Mouse (Mus musculus): ENCODE measurements at regions not wholly inside any gene's neighbourhood (a gene's known extent, or its start where the extent isn't known, plus 50 kb on each side); places are given as distances from the start of the nearest gene placed in this dataset.

- no peak for DNase-seq (ENCODE audit: low spot score in 2 of 2)
These were observed 344.2 kb downstream of the Mdfic start for GRCm38 (mm10) chr6:16064691-16065090.

GRCm38 (mm10) chr6:16065121-16065520 is 344.7 kb downstream of the Mdfic start:
- no peak for DNase-seq (ENCODE audit: low spot score in 2 of 2)

GRCm38 (mm10) chr6:16076266-16076665 is 355.8 kb downstream of the Mdfic start:
- DNase-seq (ENCODE audit: low spot score in 2 of 2), result no peak

DNA sequence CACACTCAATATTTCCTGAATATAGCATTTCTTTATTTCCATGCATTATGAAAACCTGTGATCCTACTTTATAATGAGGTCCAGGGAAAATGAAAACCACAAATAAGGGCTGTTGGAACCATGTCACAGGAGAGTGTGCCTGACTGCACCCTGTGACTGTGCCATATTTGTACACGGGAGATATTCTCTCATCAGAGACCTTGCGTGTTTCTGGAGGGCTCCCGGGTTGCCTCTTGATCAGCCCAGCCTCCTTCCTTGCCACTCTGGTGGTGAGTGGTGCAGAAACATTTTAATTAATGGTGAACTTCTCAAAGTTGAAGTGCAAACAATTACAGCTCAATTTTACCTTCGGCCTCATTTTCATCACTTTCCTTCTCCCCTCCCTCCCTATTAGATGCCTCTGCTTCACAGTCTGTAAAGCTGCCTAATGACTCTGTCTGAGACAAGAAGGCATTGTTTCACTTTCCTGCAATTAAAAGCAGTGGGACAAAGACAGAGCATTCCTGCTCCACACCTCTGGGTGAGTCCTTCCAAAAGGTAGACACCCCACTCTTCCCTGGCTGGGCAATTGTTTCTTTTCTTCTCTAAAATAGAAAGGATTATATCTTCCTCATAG is 356.8 kb downstream of the Mdfic start:
- DNase-seq (ENCODE audit: low spot score in 2 of 2), result no peak

DNA sequence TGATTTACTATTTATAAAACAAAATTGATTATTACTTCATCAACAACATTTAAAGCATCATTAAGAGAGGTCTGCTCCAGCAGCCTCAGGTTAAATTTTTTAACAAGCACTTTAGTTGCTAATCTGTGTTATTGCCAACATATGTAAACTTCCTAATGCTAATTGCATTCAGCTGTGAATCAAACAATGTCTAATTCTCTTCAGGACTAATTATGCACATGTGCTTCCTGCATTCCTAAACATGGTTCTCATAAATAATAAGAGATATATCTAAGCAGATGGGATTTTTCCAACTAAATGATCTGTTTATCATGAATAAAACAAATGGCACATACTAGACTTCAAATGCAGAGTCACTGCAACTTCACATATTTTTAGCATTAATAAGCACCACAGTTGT is 357.5 kb downstream of the Mdfic start:
- DNase-seq (ENCODE audit: low spot score in 2 of 2), result no peak

GRCm38 (mm10) chr6:16086952-16087537 is 366.6 kb downstream of the Mdfic start:
- no peak for DNase-seq (ENCODE audit: low spot score in 2 of 2)

DNA sequence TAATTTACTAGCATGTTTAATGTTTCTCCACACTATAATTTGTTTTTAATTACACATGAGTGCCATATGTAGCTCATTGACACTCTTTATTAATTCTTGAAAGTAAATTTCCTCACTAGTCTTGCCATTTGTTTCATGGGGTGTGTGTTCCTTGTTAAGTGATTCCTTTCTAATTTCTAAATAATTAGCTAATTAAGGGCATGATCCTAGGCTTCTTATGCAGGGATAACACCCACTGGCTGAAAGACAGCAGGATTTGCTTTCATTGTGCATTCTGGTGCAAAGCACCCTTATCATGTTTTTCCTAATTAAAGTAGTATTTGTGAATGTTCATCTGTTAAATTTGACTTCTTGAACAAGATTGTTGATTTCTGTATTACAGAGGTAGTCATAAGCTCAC is 378.3 kb downstream of the Mdfic start:
- no peak for DNase-seq (ENCODE audit: low spot score in 2 of 2)

GRCm38 (mm10) chr6:16141009-16141408 is 420.5 kb downstream of the Mdfic start:
- no peak for DNase-seq (ENCODE audit: low spot score in 2 of 2)

DNA sequence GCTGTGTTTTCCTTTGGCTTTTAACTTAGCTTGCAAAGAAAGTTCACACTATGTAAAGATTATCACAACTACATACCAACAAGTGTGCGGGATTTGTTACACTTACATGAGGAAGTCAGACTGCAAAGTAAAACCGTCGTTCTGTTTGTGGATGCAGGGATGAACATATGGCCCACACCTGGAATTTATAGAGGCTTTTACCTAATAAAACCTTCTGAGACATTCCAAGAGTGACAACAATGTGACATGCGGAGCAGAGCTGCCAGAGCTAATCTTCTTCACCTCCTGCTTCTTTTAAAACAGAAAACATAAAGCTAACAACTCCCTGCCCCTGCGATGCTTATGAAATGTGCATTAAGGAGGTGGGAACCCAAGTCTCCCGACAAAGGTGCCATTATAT is 424.1 kb downstream of the Mdfic start:
- DNase-seq (ENCODE audit: low spot score in 2 of 2), result no peak

GRCm38 (mm10) chr6:16150535-16150934 is 430.1 kb downstream of the Mdfic start:
- DNase-seq (ENCODE audit: low spot score in 2 of 2), result no peak

DNA sequence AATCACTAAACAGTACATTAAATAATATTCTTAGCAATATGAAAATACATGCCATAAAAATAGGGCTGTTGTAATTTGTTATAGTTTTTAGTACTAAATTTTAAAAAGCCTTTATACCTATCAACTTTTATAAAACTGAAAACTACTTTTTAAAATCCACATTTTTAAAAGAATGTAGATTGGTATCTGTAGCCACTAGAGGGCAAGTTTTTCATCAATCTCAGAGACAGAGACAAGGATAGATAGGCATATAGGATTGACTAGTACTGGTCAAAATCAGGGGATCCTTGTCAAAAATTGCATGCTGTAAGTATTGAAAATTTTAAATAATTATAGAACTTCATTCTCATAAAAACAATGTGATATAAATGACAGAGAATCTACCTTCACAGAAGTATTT is 431.0 kb downstream of the Mdfic start:
- DNase-seq (ENCODE audit: low spot score in 2 of 2), result no peak

- no peak for DNase-seq (ENCODE audit: low spot score in 2 of 2)
These were observed 432.2 kb downstream of the Mdfic start for GRCm38 (mm10) chr6:16152691-16153090.

DNA sequence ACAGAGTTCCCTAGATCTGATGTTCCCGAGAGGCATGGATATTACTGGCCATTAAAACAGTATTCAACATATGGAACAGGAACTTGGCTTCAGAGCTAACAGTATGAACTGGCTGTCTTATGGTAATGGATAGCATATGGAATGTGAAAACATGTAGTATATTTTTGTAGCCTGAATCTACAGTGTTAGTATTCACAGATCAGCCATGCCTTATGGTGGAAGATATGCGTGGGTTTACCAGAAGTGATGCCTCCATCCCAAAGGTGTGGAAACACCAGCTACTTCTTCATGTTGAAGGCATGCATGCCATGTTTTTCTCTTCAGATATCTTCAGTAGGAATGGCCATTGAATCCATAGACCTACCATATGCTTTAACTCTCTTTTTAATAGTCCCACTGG is 444.6 kb downstream of the Mdfic start:
- DNase-seq (ENCODE audit: low spot score in 2 of 2), result no peak

DNA sequence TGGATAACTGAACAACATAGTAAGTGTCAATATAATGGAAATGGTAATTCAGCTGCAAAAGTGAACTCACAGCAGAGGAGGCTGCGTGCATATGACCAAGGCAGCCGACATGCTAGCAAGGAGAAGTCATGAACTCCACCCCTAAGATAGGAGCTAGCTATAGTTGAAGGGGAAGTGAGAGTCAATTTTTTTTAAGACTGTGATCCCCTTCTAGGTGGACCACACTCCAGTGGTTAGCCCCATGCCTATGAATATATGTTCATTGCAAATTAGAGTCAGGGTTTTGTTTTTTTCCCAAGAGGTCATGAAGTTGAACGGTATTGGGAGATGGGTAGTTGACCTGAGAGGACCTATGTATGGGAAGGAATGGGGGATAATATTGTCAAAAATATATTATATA is 451.4 kb downstream of the Mdfic start:
- no peak for DNase-seq (ENCODE audit: low spot score in 2 of 2)

DNA sequence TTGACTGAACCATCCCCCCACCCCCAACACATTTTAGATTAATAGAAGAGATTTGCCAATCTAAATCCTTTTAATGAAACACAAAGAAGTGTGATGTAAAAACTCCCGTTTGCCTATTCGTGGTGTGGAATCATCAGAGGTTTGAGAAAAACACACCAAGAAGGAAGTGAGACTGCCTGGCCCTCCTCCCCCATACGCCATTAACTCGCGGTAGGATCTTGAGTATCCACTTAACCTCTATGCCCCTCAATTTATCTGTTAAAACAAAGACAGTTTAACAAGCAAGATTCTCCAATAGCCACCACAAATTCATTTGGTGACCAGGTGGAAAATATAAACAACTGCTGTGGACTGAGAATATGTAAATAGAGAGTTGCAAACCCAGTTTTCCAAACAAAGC is 456.9 kb downstream of the Mdfic start:
- DNase-seq (ENCODE audit: low spot score in 2 of 2), result no peak

DNA sequence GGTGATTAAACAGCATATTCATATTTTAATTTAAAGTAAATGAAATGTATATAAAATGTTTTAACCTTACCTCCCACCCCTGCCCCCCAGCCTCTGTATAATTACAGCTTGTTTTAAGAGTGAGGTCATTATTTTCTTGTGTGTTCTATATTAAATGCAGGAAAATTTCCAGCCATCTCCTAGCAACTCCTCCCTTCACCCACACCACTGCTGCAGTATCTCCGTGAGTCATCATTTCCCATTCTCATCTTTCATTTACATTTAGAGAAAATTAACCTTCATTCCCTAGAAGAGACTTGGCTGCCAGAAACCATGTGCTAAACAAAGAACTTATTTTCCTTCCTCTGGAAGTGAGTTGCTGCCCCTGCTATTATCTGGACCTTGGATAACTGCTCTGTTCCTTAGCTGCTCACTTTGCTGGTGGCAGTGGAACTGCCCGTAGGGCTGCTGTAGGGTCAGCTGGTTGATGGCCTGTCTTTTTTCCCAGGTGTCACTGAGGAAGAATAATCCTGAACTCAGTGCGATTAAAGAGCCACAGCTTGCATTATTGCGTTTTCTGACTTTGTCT is 467.6 kb downstream of the Mdfic start:
- peak; percentile 2 to 15 for DNase-seq (ENCODE audit: low spot score in 2 of 2)

GRCm38 (mm10) chr6:16212975-16213374 is 492.5 kb downstream of the Mdfic start:
- DNase-seq (ENCODE audit: low spot score in 2 of 2), result no peak

GRCm38 (mm10) chr6:16213635-16214034 is 493.2 kb downstream of the Mdfic start:
- DNase-seq (ENCODE audit: low spot score in 2 of 2), result no peak

DNA sequence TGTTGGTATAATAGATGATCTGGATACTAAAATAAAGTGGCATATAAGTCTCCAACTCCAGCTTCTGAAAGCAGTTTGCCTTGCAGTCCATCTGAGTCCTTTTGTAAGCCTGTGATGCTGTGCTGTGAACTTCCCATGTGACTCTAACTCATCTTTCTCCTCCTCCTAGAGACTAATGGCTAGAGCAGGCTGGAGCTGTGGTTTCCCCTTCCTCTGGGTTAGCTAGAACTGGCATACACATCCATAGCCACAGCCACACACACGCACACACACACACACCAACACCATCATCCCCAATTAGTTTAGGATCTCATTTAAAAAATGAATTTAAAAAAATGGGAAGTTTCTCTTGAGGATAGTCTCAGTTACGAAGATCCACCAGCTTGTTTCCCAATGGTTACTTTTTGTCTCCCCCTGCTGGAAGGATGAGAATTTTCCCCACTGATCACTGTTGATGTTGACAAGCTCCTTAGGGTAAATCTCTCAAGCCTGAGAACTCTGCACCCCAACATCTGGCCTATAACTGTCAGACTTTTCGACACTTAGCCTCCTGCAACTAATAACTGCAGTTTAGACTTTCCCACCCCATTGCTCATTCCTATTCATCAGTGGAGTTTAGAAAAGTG is 500.7 kb downstream of the Mdfic start:
- peak; percentile 8 to 9 for DNase-seq (ENCODE audit: low spot score in 2 of 2)

Measured in left cerebral cortex, adult 8-10 months (tissue).